Mouse (Mus musculus) embryonic facial prominence, embryonic 13.5 days (tissue): ENCODE data around the gene Ctse. TPM values are rescaled to one million over a fixed set of nuclear protein-coding genes. Genes with fewer than 3 reads are reported as not detected.

Experiments used
- ATAC-seq: fragments of 200-750 bp; cut with Nextera tagmentation; 2 replicates; pipeline ENCODE4 v1.8.0; 2017; ENCODE audit warnings: low read depth; ENCODE audit not compliant: insufficient number of reproducible peaks, insufficient read depth, low FRiP score, low TSS enrichment
- H3K27ac ChIP-seq: fragments of 300-500 bp; sonication (generic); 2 replicates; pipeline ENCODE4 v1.5.1; 2015; ENCODE audit warnings: moderate library complexity, mild to moderate bottlenecking, inconsistent platforms
- H3K27me3 ChIP-seq: fragments of 300-500 bp; sonication (generic); 2 replicates; pipeline ENCODE4 v1.6.1; 2015; ENCODE audit warnings: mild to moderate bottlenecking, inconsistent platforms
- H3K36me3 ChIP-seq: fragments of 300-500 bp; sonication (generic); 2 replicates; pipeline ENCODE4 v1.6.1; 2015; ENCODE audit warnings: mild to moderate bottlenecking, inconsistent platforms
- H3K4me1 ChIP-seq: fragments of 300-500 bp; sonication (generic); 2 replicates; pipeline ENCODE4 v1.6.1; 2015; ENCODE audit warnings: inconsistent platforms
- H3K4me2 ChIP-seq: fragments of 300-500 bp; sonication (generic); 2 replicates; pipeline ENCODE4 v1.6.1; 2015; ENCODE audit warnings: moderate library complexity, mild to moderate bottlenecking, inconsistent platforms
- H3K4me3 ChIP-seq: fragments of 300-500 bp; sonication (generic); 2 replicates; pipeline ENCODE4 v1.5.1; 2015; ENCODE audit warnings: mild to moderate bottlenecking, inconsistent platforms
- H3K9ac ChIP-seq: fragments of 300-500 bp; sonication (generic); 2 replicates; pipeline ENCODE4 v1.6.1; 2015; ENCODE audit warnings: mild to moderate bottlenecking, inconsistent platforms
- H3K9me3 ChIP-seq: fragments of 300-500 bp; sonication (generic); 2 replicates; pipeline ENCODE4 v1.6.1; 2016; ENCODE audit warnings: inconsistent platforms
- WGBS: fragments of 180-500 bp; shearing (Covaris S2); methylation state at CpG from one replicate; pipeline ENCODE4 v1.1.7; 2015; ENCODE audit warnings: mixed read lengths; 5-methylcytosine and 5-hydroxymethylcytosine counted together
- polyA plus RNA-seq: library from polyadenylated mRNA; unstranded; fragments of >200 nt; fragmentation: Nextera tagmentation; extraction: Ambion mirVana; gene quantifications from 2 replicates; pipeline ENCODE4 v1.2.1, GENCODE M21; 2015

Ctse gene
- polyA plus RNA-seq, 1 experiment from 2014 or later = not detected

DNA sequence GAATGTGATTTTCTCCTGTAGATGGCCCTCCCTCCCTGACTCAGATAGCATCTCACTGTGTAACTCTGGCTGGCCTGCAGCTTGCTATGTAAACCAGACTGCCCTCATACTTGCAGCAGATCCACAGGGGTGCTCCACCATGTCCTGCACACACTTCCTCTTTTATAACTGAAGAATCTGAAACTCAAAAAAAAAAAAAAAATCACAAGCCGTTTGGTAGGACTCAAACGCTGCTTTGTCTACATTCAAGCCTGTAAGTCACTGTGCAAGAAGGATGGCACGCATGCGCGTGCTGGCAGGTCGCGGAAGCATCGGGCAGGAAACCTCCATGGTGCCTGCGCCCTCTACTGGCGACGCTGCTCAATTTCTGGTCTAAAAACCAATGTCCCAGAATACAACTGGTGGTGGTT lies 19.8 kb downstream of the Ctse start:
- peak; percentile 63; the same call in 1 of the 2 replicates for ATAC-seq
- H3K4me3 ChIP-seq = peak overlapping the region; percentile 27
- H3K9me3 ChIP-seq = no peaks in the 10 kb centered on the region
- H3K4me2 ChIP-seq = peak overlapping the region; percentile 53
- no peaks in the 10 kb centered on the region for H3K4me1 ChIP-seq
- H3K36me3 ChIP-seq = no peaks in the 10 kb centered on the region
- peak overlapping the region; percentile 41 for H3K9ac ChIP-seq
- peak overlapping the region; percentile 52; the same call in 1 of the 2 replicates for H3K27ac ChIP-seq
- no peaks in the 10 kb centered on the region for H3K27me3 ChIP-seq
- under 1% methylated on average over 11 of the region's 11 CpGs for WGBS

DNA sequence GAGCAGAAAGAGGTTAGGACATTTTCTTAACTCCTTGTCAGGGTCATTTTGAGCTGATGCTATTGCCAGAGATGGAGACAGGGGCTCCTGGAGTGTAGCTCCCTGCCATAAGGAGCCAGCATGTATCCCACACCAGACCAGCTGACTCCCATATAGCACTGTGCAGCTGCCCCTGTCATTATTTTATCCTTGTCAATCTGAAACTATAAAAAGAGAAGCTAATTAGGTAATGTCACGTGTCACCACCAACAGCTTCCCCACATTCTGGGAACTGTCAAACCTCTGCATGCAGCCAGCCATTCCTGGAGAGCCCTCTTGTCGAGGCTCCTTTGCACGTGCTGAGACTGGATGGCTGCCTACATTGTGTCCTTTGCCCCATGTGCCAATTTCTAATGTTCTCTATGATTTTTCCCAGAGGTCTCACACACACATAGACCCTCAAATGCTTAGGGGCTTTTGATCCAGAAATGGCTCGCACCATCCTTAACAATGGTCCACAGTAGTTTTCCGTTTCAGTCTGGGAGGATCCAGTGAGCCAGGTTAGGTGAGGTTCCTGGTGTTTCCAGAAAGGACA lies 21.5 kb downstream of the Ctse start:
- Histone ChIP-seq H3K27ac (no peak overlapping the region), H3K4me3 (no peak overlapping the region), H3K27me3 (no peaks in the 10 kb centered on the region), H3K9ac (no peak overlapping the region), H3K9me3 (no peaks in the 10 kb centered on the region), H3K4me1 (no peaks in the 10 kb centered on the region), H3K4me2 (no peak overlapping the region), H3K36me3 (no peaks in the 10 kb centered on the region)
- 76% methylated on average over 5 of the region's 5 CpGs for WGBS
- ATAC-seq = no peak

DNA sequence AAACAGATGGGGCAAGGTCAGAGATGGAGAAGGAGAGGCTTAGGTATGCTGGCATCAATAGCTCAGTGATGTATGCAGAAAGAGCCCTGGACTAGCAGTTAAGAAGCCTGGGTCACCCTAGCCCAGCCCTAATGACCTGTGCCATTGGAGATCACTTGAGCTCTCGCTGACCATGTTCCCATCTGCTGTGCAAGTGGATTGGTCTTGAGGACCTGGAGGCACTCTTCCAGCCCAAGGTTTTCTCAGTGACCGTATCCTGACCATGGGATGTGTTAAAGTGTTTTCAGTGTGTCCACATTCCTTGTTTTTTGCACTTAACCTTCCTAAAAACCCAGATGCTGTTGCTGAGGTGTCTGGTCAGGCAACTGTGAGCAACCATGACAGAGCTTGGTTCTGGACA lies 22.2 kb downstream of the Ctse start:
- no peak for ATAC-seq
- WGBS = 82% methylated on average over 2 of the region's 2 CpGs
- Histone ChIP-seq H3K4me2 (no peak overlapping the region), H3K9ac (no peak overlapping the region), H3K4me3 (no peak overlapping the region), H3K27ac (no peak overlapping the region), H3K27me3 (no peaks in the 10 kb centered on the region), H3K36me3 (no peaks in the 10 kb centered on the region), H3K9me3 (no peaks in the 10 kb centered on the region), H3K4me1 (no peaks in the 10 kb centered on the region)

DNA sequence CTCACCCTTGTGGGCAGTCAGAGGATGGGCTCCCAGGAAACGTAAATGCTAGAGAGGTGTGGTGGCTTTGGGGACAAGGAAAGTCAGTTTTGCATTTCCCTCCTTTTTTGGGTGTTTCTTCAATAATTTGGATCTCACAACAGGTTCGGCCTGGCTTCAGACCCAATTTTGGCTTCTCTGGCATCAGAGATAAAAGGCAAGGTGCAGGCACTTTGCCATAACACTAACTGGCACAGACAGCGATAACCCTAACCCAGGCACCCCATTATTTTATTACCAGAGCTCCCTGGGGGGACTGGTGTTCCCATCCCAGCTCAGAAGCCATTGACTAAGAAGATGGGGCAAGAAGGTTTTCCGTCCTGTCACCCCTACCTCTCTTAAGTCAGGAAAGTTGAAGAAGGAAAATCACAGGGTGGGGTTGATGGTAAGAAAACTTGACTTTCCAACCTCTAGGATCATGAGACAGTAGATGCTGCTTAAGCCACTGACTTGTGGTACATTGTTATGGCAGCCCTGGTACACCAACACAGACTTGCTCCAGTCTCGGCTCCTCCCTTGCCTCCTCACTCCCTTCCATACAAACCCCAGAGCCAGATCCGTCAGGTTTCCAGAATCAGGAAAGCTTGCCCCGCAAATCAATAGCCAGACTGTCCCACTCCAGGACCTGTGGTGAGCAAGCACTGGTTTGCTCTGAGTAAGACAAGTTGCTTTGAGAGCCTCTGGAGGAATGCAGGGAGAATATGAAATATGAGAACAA lies 22.8 kb downstream of the Ctse start:
- H3K9ac ChIP-seq = no peak overlapping the region
- no peaks in the 10 kb centered on the region for H3K27me3 ChIP-seq
- H3K36me3 ChIP-seq = no peaks in the 10 kb centered on the region
- WGBS = 72% methylated on average over 7 of the region's 7 CpGs
- H3K27ac ChIP-seq = no peak overlapping the region
- no peaks in the 10 kb centered on the region for H3K4me1 ChIP-seq
- no peaks in the 10 kb centered on the region for H3K9me3 ChIP-seq
- H3K4me3 ChIP-seq = no peak overlapping the region
- ATAC-seq = no peak
- no peak overlapping the region for H3K4me2 ChIP-seq

DNA sequence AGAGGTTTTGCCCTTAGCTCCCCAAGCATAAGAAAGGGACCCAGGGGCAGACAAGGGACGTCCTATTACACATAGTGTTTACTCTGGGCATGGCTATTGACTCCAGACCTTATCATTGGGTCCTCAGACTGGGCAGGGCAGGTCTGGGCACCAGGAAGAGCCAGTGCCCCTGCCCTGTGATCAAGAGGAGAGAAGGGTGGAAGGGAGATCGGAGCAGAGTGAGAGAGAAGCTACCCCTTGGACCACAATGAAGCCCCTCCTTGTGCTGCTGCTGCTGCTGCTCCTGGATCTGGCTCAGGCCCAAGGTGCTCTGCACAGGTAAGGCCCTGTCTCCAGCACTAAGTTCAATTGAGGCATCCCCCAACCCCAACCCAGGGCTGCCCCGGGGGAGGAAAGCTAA lies 23.6 kb downstream of the Ctse start:
- no peaks in the 10 kb centered on the region for H3K4me1 ChIP-seq
- WGBS = 66% methylated on average over 3 of the region's 3 CpGs
- no peak overlapping the region for H3K27ac ChIP-seq
- no peak overlapping the region for H3K4me3 ChIP-seq
- ATAC-seq = no peak
- no peak overlapping the region for H3K4me2 ChIP-seq
- no peaks in the 10 kb centered on the region for H3K27me3 ChIP-seq
- H3K9me3 ChIP-seq = no peaks in the 10 kb centered on the region
- no peak overlapping the region for H3K9ac ChIP-seq
- H3K36me3 ChIP-seq = no peaks in the 10 kb centered on the region

DNA sequence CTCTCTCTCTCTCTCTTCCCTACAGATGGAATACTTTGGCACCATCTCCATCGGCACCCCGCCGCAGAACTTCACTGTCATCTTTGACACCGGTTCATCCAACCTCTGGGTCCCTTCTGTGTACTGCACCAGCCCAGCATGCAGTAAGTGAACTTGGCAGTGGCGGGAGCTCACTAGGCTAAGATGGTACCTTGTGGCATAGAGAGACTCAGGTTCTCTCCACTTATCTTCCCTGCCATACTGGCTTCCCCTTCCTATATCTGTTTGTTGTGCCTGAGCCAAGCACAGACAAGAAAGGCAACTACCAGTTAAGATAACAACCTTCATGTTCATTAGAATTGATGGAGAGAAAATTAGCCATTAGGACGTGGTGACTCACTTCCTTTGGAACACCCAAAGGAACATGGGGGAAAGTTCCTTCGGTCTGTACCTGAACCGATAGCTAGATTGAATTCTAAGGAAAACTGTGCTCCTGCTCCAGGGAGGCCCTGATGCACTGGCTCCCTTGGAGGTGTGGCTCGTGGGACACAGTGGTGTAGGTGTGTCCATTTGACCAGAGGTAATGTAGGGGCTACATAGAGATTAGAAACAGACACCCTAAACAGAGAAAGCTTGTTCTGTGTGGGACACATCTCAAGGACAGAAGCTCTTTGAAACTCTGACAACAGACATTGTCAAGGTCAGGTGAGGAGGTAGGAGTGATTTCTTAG lies 25.3 kb downstream of the Ctse start:
- no peak overlapping the region for H3K27ac ChIP-seq
- H3K9ac ChIP-seq = no peak overlapping the region
- no peak for ATAC-seq
- no peaks in the 10 kb centered on the region for H3K36me3 ChIP-seq
- H3K4me3 ChIP-seq = no peak overlapping the region
- H3K4me1 ChIP-seq = no peaks in the 10 kb centered on the region
- no peaks in the 10 kb centered on the region for H3K27me3 ChIP-seq
- 84% methylated on average over 9 of the region's 9 CpGs for WGBS
- H3K9me3 ChIP-seq = no peaks in the 10 kb centered on the region
- H3K4me2 ChIP-seq = no peak overlapping the region

DNA sequence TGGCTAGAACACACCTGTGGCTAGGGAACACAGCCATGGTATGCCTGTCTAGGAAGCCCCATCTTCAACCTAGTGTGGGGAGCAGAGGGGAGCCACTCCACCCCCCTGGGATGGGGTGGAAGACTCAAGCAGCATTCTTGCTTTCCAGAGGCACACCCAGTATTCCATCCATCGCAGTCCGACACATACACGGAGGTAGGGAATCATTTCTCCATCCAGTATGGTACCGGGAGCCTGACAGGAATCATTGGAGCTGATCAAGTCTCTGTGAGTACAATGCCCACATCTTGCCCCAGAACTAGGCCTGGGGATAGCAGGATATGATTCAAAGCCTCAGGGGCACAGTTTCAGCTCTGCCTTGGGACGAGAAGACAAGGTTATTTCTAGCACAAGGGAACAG lies 26.0 kb downstream of the Ctse start:
- Histone ChIP-seq H3K4me3 (no peak overlapping the region), H3K36me3 (no peaks in the 10 kb centered on the region), H3K27ac (no peak overlapping the region), H3K4me1 (peaks cover 3% of the 10 kb centered on the region; the same call in 1 of the 2 replicates), H3K27me3 (no peaks in the 10 kb centered on the region), H3K9ac (no peak overlapping the region), H3K9me3 (no peaks in the 10 kb centered on the region), H3K4me2 (no peak overlapping the region)
- ATAC-seq = no peak
- 85% methylated on average over 5 of the region's 5 CpGs for WGBS

DNA sequence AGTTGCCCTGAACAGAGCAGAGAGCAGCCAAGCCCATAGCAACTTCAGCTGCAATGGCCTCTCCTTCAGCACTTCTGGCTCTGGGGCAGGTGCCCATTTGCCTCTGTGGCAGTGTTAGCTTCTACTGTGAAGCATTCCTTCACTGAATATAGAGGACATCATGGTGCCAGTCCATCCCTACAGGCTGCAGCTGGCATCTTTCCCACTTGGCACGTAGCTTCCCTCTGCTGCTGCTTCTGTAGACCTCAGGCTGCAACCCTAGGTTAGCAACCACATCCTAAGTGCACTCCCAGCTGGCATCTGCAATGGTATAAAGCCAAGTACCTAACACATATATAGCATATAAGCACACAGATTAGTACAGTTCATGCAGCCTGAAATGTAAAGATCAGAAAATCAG lies 27.8 kb downstream of the Ctse start:
- 79% methylated on average over 1 of the region's 1 CpGs for WGBS
- H3K27me3 ChIP-seq = no peaks in the 10 kb centered on the region
- H3K9me3 ChIP-seq = no peaks in the 10 kb centered on the region
- peaks cover 7% of the 10 kb centered on the region; the same call in 1 of the 2 replicates for H3K4me1 ChIP-seq
- H3K4me2 ChIP-seq = no peak overlapping the region
- ATAC-seq = no peak
- no peak overlapping the region for H3K9ac ChIP-seq
- no peak overlapping the region for H3K27ac ChIP-seq
- no peak overlapping the region for H3K4me3 ChIP-seq
- H3K36me3 ChIP-seq = no peaks in the 10 kb centered on the region

DNA sequence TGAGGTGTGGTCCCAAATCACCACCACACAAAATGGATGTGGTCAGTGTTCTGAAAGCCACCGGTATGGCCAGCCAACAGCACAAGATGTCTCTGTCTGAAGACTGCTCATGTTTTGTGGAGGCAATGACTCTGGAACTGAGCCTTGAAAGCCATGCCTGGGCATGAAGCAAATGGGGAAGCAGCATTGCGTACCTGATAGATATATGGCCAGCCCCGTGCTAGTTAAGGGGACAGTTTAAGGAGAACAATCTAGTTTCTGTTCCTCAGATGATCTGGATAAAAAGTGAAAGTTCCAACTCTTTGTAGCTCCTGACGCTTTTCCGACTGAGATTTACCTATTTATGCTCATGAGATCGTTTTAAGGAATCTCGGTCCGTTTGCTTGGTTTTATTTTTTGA lies 33.0 kb downstream of the Ctse start:
- H3K4me3 ChIP-seq = no peak overlapping the region
- 93% methylated on average over 8 of the region's 8 CpGs for WGBS
- H3K27ac ChIP-seq = no peak overlapping the region
- H3K4me2 ChIP-seq = no peak overlapping the region
- no peaks in the 10 kb centered on the region for H3K36me3 ChIP-seq
- no peak overlapping the region for H3K9ac ChIP-seq
- no peak for ATAC-seq
- H3K27me3 ChIP-seq = no peaks in the 10 kb centered on the region
- peaks cover 7% of the 10 kb centered on the region; the same call in 1 of the 2 replicates for H3K4me1 ChIP-seq
- no peaks in the 10 kb centered on the region for H3K9me3 ChIP-seq

DNA sequence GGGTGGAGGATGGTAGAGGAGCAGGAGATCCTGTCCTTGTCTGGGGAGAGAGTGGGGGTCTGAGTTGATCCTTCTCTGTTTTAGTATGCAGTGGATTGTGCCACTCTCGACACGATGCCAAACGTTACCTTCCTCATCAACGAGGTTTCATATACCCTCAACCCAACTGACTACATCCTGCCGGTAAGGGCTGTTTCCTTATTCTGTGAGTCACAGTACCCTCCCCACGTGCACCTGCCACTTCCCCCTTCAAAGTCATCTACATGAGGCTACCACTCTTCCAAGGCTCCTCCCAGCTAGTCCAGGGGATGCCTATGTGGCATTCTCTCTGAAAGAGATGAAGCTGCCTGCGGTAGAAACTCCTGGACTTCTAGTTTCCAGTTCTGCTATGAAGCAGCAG lies 34.3 kb downstream of the Ctse start:
- ATAC-seq = no peak
- peaks cover 7% of the 10 kb centered on the region; the same call in 1 of the 2 replicates for H3K4me1 ChIP-seq
- no peaks in the 10 kb centered on the region for H3K9me3 ChIP-seq
- no peaks in the 10 kb centered on the region for H3K36me3 ChIP-seq
- no peak overlapping the region for H3K9ac ChIP-seq
- WGBS = 81% methylated on average over 7 of the region's 7 CpGs
- no peaks in the 10 kb centered on the region for H3K27me3 ChIP-seq
- no peak overlapping the region for H3K4me3 ChIP-seq
- H3K27ac ChIP-seq = no peak overlapping the region
- H3K4me2 ChIP-seq = no peak overlapping the region

DNA sequence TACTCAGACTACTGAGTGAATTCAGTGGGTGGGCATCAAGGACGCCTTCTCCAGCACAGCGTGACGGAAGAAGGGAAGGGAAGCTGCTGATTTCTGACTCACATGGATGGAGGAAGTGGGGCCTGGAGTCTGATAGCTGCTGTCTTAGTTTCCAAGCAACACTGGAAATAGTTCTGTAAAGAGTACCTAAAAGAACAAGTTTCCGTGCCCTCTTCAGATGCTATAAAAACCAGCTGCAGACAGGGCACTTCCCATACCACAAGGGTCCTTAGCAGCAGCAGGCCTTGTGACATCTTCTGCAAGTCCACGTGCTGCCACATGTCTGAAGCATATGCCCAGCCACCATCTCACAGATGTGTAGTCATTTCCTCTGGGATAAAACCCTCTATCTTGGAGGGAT lies 41.5 kb downstream of the Ctse start:
- no peak for ATAC-seq
- Histone ChIP-seq H3K36me3 (no peaks in the 10 kb centered on the region), H3K9me3 (no peaks in the 10 kb centered on the region; the same call in 1 of the 2 replicates), H3K27ac (no peak overlapping the region), H3K4me1 (no peaks in the 10 kb centered on the region), H3K4me3 (no peak overlapping the region), H3K4me2 (no peak overlapping the region), H3K9ac (no peak overlapping the region), H3K27me3 (no peaks in the 10 kb centered on the region)
- 73% methylated on average over 5 of the region's 5 CpGs for WGBS

DNA sequence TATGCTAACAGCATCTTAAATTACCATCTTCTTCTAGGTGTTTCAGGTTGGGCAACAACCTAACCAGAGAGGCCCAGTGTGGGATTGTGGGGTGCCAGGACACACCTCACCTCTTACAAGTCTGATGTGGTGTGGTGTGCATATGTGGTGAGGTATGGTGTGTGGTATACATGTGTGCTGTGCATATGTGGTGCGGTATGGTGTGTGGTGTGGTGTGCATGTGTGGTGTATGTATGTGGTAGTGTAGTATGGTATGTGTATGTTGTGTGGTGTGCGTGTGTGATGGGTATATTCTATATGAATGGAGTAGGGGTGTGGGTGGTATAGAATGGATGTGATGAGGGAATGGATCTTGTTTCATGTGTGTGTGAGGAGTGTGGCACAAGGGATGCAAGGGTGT lies 49.6 kb downstream of the Ctse start:
- ATAC-seq = no peak
- Histone ChIP-seq H3K4me2 (no peak overlapping the region), H3K4me1 (peaks cover 11% of the 10 kb centered on the region), H3K27ac (no peak overlapping the region), H3K36me3 (no peaks in the 10 kb centered on the region), H3K9ac (no peak overlapping the region), H3K4me3 (no peak overlapping the region), H3K9me3 (no peaks in the 10 kb centered on the region), H3K27me3 (no peaks in the 10 kb centered on the region)
- 91% methylated on average over 2 of the region's 2 CpGs for WGBS
